Mouse (Mus musculus) G1E (cell line): ENCODE data around the gene Rex1bd.

ENCODE experiments used
- CTCF ChIP-seq: IDR thresholded peaks from 2 replicates; pipeline ENCODE4 v1.5.1; 2012; ENCODE audit warnings: low read depth, low read length, inconsistent platforms, mixed read lengths
- POLR2AphosphoS5 ChIP-seq: IDR thresholded peaks from 2 replicates; pipeline ENCODE4 v1.6.1; 2012; ENCODE audit warnings: low read depth, low read length, inconsistent platforms; ENCODE audit not compliant: insufficient replicate concordance

DNA sequence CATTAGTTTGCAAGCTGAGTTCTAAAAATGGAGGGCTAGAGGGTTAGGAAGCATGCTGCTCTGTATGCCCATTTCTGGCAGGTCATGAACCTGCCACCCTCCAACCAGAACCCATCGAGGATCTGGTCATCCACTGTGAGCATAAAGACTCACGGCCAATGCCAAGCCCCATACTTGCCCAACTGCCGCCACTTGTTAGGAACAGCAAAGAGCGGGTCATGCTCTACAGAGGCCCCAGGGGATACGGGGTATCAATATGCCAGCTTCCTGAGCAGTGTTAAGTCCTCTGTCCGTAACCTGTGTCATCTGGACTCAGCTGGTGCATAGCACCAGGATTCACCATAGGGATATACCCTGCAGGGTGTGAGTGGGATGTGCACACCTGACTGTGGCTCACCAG lies 42.4 kb downstream of the Rex1bd start:
- TF ChIP-seq POLR2AphosphoS5 (no peak), CTCF (no peak)
